ENCODE assay signal across 8 mouse cellular contexts in genomic region chr4:141546334-141547200, GRCm38 (mm10). TPM values are rescaled to one million over a fixed set of nuclear protein-coding genes. Genes with fewer than 3 reads are reported as not detected.
DNase-seq lines count a peak whose midpoint lies in the region; ATAC-seq and TF ChIP-seq lines count a peak whose summit lies in the region.

No protein-coding gene starts in this region.

- H3K9me3 ChIP-seq in embryonic facial prominence, embryonic 13.5 days = no peaks in the 10 kb centered on the region
- H3K9me3 ChIP-seq in limb, embryonic 14.5 days (ENCODE audit: control insufficient read depth, low read length) = no peaks in the 10 kb centered on the region
- no peaks in the 10 kb centered on the region for H3K9me3 ChIP-seq in midbrain, embryonic 16.5 days (replicated peaks; ENCODE audit: control insufficient read depth, low read length, poor library complexity, severe bottlenecking)

- TF ChIP-seq POLR2A in limb, embryonic 14.5 days (IDR thresholded peaks at IDR 0.05; ENCODE audit: borderline replicate concordance, extremely low read depth, insufficient read depth, insufficient read length) = peak; percentile 64; the same call in 1 of the 2 replicates

- H3K9ac ChIP-seq in embryonic facial prominence, embryonic 13.5 days = peak overlapping the region; percentile 97
- H3K9ac ChIP-seq in limb, embryonic 14.5 days (ENCODE audit: low read depth, low read length, severe bottlenecking) = peak overlapping the region; percentile 99
- peak overlapping the region; percentile 97 for H3K9ac ChIP-seq in midbrain, embryonic 16.5 days (ENCODE audit: low read depth, low read length)

- H3K36me3 ChIP-seq in embryonic facial prominence, embryonic 13.5 days = no peaks in the 10 kb centered on the region
- no peaks in the 10 kb centered on the region for H3K36me3 ChIP-seq in limb, embryonic 14.5 days (ENCODE audit: control insufficient read depth, insufficient read depth, low read length)
- no peaks in the 10 kb centered on the region for H3K36me3 ChIP-seq in midbrain, embryonic 16.5 days (ENCODE audit: control insufficient read depth, insufficient read depth, low read length)

- peaks cover 19% of the 10 kb centered on the region for H3K4me1 ChIP-seq in embryonic facial prominence, embryonic 13.5 days
- peaks cover 19% of the 10 kb centered on the region for H3K4me1 ChIP-seq in limb, embryonic 14.5 days (ENCODE audit: control insufficient read depth, insufficient read depth, low read length)
- peaks cover 19% of the 10 kb centered on the region for H3K4me1 ChIP-seq in midbrain, embryonic 16.5 days (ENCODE audit: control insufficient read depth, insufficient read depth, low read length)

- peak; percentile 82 for ATAC-seq in embryonic facial prominence, embryonic 13.5 days (ENCODE audit: insufficient number of reproducible peaks, insufficient read depth, low FRiP score, low TSS enrichment, low read depth)
- peak; percentile 87 for ATAC-seq in limb, embryonic 14.5 days (ENCODE audit: low FRiP score, low read depth)
- ATAC-seq in midbrain, embryonic 16.5 days = peak; percentile 91

- H3K4me3 ChIP-seq in embryonic facial prominence, embryonic 13.5 days = peak overlapping the region; percentile 70
- peak overlapping the region; percentile 84 for H3K4me3 ChIP-seq in limb, embryonic 14.5 days (replicated peaks; ENCODE audit: low read length)
- peak overlapping the region; percentile 73 for H3K4me3 ChIP-seq in midbrain, embryonic 16.5 days (ENCODE audit: low read depth, low read length)

- H3K4me2 ChIP-seq in embryonic facial prominence, embryonic 13.5 days = peak overlapping the region; percentile 98
- peak overlapping the region; percentile 99 for H3K4me2 ChIP-seq in limb, embryonic 14.5 days (replicated peaks; ENCODE audit: low read depth, low read length, severe bottlenecking)
- peak overlapping the region; percentile 76 for H3K4me2 ChIP-seq in midbrain, embryonic 16.5 days (ENCODE audit: low read length)

- DNase-seq in 3134 (ENCODE audit: extremely low read depth, insufficient read length, low spot score) = peak; percentile 82
- peak; percentile 90 to 92 for DNase-seq in adrenal gland, postnatal 36 days
- peak; percentile 81 for DNase-seq in heart, adult 8-10 months (ENCODE audit: low spot score)
- peak; percentile 90 for DNase-seq in kidney, adult 9 months
- peak; percentile 94 for DNase-seq in limb, embryonic 14.5 days (ENCODE audit: low spot score)
- DNase-seq in spleen, postnatal 14 days (ENCODE audit: low spot score in 2 of 2) = peak; percentile 66 to 75

- H3K27me3 ChIP-seq in embryonic facial prominence, embryonic 13.5 days = no peaks in the 10 kb centered on the region
- no peaks in the 10 kb centered on the region for H3K27me3 ChIP-seq in limb, embryonic 14.5 days (ENCODE audit: control insufficient read depth, insufficient read depth, low read length)
- H3K27me3 ChIP-seq in midbrain, embryonic 16.5 days (ENCODE audit: control insufficient read depth, insufficient read depth, low read depth, low read length) = no peaks in the 10 kb centered on the region

- H3K27ac ChIP-seq in embryonic facial prominence, embryonic 13.5 days = peak overlapping the region; percentile 100
- H3K27ac ChIP-seq in limb, embryonic 14.5 days (replicated peaks; ENCODE audit: low read depth, low read length) = peak overlapping the region; percentile 100
- H3K27ac ChIP-seq in midbrain, embryonic 16.5 days (ENCODE audit: low read length) = peak overlapping the region; percentile 100

- WGBS in embryonic facial prominence, embryonic 13.5 days = under 1% methylated on average over 87 of the region's 98 CpGs
- WGBS in limb, embryonic 14.5 days = 1% methylated on average over 83 of the region's 98 CpGs
- under 1% methylated on average over 88 of the region's 98 CpGs for WGBS in midbrain, embryonic 16.5 days

RNA-seq across cellular contexts. Expression of gene Spen, which starts 8.2 kb away (rescaled TPM):
- 10 to 100 TPM; 49.9 to 58.3 TPM for total RNA-seq in adrenal gland, postnatal 36 days (2021)
- polyA plus RNA-seq in embryonic facial prominence, embryonic 13.5 days (2015; fragmentation: Nextera tagmentation; extraction: Ambion mirVana) = 11.6 and 12.7 TPM in 2 replicates
- total RNA-seq in heart, adult 8-10 months (2022) = 10 to 100 TPM; 29.2 to 32.2 (median 30.1) TPM
- polyA plus RNA-seq in limb, embryonic 14.5 days (2012; rRNA removed) = 15.9 and 16.2 TPM in 2 replicates
- polyA plus RNA-seq in limb, embryonic 14.5 days (2014; fragmentation: Nextera tagmentation; extraction: Ambion mirVana) = 12.2 and 13.1 TPM in 2 replicates
- polyA plus RNA-seq in midbrain, embryonic 16.5 days (2015; fragmentation: Nextera tagmentation; extraction: Ambion mirVana) = 13.6 and 19.2 TPM in 2 replicates

RNA-seq across cellular contexts. Expression of gene Fblim1, which starts 59.3 kb away (rescaled TPM):
- total RNA-seq in adrenal gland, postnatal 36 days (2021) = 10 to 100 TPM in 1 of 2 experiments, 1 to 10 TPM in 1; 9.5 to 12.9 TPM
- polyA plus RNA-seq in embryonic facial prominence, embryonic 13.5 days (2015; fragmentation: Nextera tagmentation; extraction: Ambion mirVana) = 49.0 and 56.1 TPM in 2 replicates
- total RNA-seq in heart, adult 8-10 months (2022) = 100 to 1,000 TPM; 221 to 281 (median 251) TPM
- polyA plus RNA-seq in limb, embryonic 14.5 days (2012; rRNA removed) = 52.2 and 59.7 TPM in 2 replicates
- polyA plus RNA-seq in limb, embryonic 14.5 days (2014; fragmentation: Nextera tagmentation; extraction: Ambion mirVana) = 33.7 and 43.2 TPM in 2 replicates
- polyA plus RNA-seq in midbrain, embryonic 16.5 days (2015; fragmentation: Nextera tagmentation; extraction: Ambion mirVana) = 35.6 and 37.8 TPM in 2 replicates

Comparison
In these comparisons a context has a peak if more than half of its experiments do, and no peak if none do; other contexts are left out.
1. Peak in every context shown above with its lines: DNase-seq, ATAC-seq, H3K4me3 ChIP-seq and H3K27ac ChIP-seq.